Mouse (Mus musculus): ENCODE data around the gene Dcaf1.

DNA sequence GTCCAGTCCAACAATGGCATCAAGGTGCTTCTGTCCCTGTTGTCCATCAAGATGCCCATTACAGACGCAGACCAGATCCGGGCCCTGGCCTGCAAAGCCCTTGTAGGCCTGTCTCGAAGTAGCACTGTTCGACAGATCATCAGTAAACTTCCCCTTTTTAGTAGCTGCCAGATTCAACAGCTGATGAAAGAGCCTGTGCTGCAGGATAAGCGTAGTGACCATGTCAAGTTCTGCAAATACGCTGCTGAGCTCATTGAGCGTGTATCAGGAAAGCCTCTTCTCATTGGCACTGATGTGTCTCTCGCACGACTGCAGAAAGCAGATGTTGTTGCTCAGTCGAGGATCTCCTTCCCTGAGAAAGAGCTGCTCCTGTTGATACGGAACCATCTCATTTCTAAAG is 36.4 kb downstream of the Dcaf1 start:
- no peak for TF ChIP-seq CTCF (IDR thresholded peaks at IDR 0.05; ENCODE audit: low read depth)
- TF ChIP-seq EP300 (optimal IDR thresholded peaks at IDR 0.05): no peak
